Comparison of ENCODE assay signal across 14 mouse cellular contexts in genomic region chr1:39568079-39568478, GRCm38 (mm10).
"Had no signal": no experiment of that assay in that cellular context is flagged by ENCODE, and none has a peak within 500 bp of the region (broad histone marks: within the 10 kb centered on the region; RNA-seq: fewer than 3 reads in every experiment).

No protein-coding gene starts in this region.

- H3K4me3 ChIP-seq: layer of hippocampus, adult 2 months; midbrain, embryonic 12.5 days; midbrain, embryonic 15.5 days had no signal

- H3K4me2 ChIP-seq: liver, embryonic 11.5 days; lung, embryonic 14.5 days; midbrain, embryonic 12.5 days; midbrain, embryonic 15.5 days had no signal

- DNase-seq: kidney, postnatal 25 days; layer of hippocampus, adult 9-11 months; liver, postnatal 0 days; lung, embryonic 14.5 days; thymus, adult 18-20 months; thymus, postnatal 36 days had no signal

- H3K9me3 ChIP-seq: midbrain, embryonic 12.5 days; midbrain, embryonic 15.5 days had no signal

- H3K9ac ChIP-seq: liver, embryonic 14.5 days; liver, postnatal 0 days; lung, embryonic 14.5 days; midbrain, embryonic 12.5 days; midbrain, embryonic 15.5 days had no signal

- H3K4me1 ChIP-seq: midbrain, embryonic 15.5 days had no signal

- H3K27me3 ChIP-seq: midbrain, embryonic 12.5 days; midbrain, embryonic 15.5 days had no signal

- H3K36me3 ChIP-seq: midbrain, embryonic 15.5 days had no signal

- ATAC-seq: liver, postnatal 0 days; lung, postnatal 0 days; midbrain, embryonic 15.5 days had no signal

- H3K27ac ChIP-seq: kidney, postnatal 0 days; layer of hippocampus, adult 2 months; liver, embryonic 14.5 days; macrophage; midbrain, embryonic 12.5 days; midbrain, embryonic 15.5 days had no signal
